Mouse (Mus musculus) G1E (cell line): ENCODE data around the gene Tmem185a.
"Not testable (repeated sequence)": the region's sequence is repeated elsewhere in the genome, so short reads cannot be mapped to it uniquely, and the experiment has no call there.

ENCODE experiments used
- CTCF ChIP-seq: IDR thresholded peaks from 2 replicates; pipeline ENCODE4 v1.5.1; 2012; ENCODE audit warnings: low read depth, low read length, inconsistent platforms, mixed read lengths
- GATA1 ChIP-seq: IDR thresholded peaks from 2 replicates; pipeline ENCODE4 v1.6.1; 2012; ENCODE audit warnings: borderline replicate concordance, low read length, inconsistent platforms, mixed read lengths
- GATA2 ChIP-seq: IDR thresholded peaks from 2 replicates; pipeline ENCODE4 v1.6.1; 2012; ENCODE audit warnings: low read depth, low read length, inconsistent platforms, borderline replicate concordance
- POLR2AphosphoS5 ChIP-seq: IDR thresholded peaks from 2 replicates; pipeline ENCODE4 v1.6.1; 2012; ENCODE audit warnings: low read depth, low read length, inconsistent platforms; ENCODE audit not compliant: insufficient replicate concordance

DNA sequence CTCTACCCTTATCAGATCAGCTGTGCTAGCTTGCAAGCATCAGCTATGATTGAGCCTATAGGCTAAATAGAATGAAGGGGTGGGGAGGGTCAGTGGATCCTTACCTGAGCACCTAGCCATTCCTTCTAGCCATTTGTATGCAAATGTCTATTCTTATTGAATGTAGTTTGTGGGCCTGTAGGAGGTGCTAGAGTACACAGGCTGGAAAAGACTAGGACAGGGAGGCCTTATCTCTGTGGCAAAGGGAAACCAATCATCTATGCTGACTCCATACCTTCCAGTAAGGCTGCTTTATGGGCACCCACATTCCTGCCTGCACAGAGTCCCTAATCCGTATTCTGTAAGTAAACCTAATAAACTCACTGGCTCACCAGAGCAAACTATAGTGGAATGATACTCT, 10.3 kb upstream of the Tmem185a start:
- TF ChIP-seq CTCF, POLR2AphosphoS5, GATA2, GATA1: not testable (repeated sequence)
